ENCODE assay signal across 10 mouse cellular contexts in the genomic region with DNA sequence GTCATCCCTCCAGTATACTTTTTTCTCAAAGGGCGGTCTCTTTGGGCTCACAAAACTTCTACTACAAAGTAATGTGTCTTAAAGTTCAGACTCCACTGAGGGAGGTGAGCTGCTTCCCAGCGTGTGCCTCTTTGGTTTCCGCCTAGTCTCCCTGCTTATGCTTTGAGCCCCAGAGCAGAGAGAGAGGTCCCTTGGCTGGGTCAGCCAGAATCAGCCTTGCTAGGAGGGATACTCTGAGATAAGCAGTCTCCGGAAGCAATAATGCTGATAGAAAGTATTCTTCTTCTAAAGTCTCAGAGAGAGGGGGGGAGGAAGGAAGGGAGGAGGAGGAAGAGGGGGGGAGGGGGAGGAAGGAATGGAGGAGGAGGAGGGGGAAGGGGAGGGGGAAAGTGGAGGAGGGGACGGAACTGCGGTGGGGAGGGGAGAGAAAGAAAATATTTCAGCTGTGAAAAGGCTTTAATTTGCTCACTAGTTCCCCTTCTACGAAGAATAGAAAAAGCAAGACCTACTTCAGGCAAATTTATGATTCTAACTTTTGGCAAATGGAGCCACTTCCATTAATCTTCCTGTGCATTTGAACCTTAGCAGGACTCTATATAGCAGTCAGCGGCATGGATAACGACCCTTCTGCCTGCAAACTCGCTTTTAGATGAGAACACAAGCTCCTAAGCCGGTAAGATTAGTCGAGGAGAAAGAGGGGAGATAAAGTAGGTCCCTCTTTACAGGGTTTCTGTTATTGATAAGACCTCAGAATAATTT.
DNase-seq lines count a peak whose midpoint lies in the region; ATAC-seq and TF ChIP-seq lines count a peak whose summit lies in the region.
"Had no signal": no experiment of that assay in that cellular context is flagged by ENCODE, and none has a peak within 500 bp of the region (broad histone marks: within the 10 kb centered on the region; RNA-seq: fewer than 3 reads in every experiment).

No protein-coding gene starts in this region.

- WGBS in heart, embryonic 15.5 days = 11% methylated on average over 12 of the region's 12 CpGs
- WGBS in heart, adult 2 months = 13% methylated on average over 12 of the region's 12 CpGs
- 9% methylated on average over 12 of the region's 12 CpGs for WGBS in kidney, embryonic 16.5 days

- ATAC-seq in heart, embryonic 15.5 days (replicated peaks; ENCODE audit: insufficient number of reproducible peaks, insufficient read depth, low FRiP score, low read depth) = 0 out of 2 replicates have a peak, but pooled peaks have one; percentile 62
- peak; percentile 78 for ATAC-seq in kidney, embryonic 16.5 days (ENCODE audit: low FRiP score, low TSS enrichment)

- H3K4me1 ChIP-seq in heart, embryonic 15.5 days (replicated peaks) = peaks cover 8% of the 10 kb centered on the region; the same call in 1 of the 2 replicates
- no peaks in the 10 kb centered on the region; the same call in 1 of the 2 replicates for H3K4me1 ChIP-seq in heart, adult 2 months (ENCODE audit: control insufficient read depth, insufficient read depth, low read length)
- peaks cover 8% of the 10 kb centered on the region for H3K4me1 ChIP-seq in kidney, embryonic 16.5 days (ENCODE audit: insufficient read depth, low read length)

- no peak for TF ChIP-seq EP300 in heart, adult 2 months (IDR thresholded peaks at IDR 0.05; ENCODE audit: insufficient read depth, low read depth, low read length)

- no peak for DNase-seq in heart, adult 2 months
- peak; percentile 14 for DNase-seq in embryo, embryonic 9.5 days (ENCODE audit: extremely low spot score)
- DNase-seq in mesoderm, embryonic 11.5 days (ENCODE audit: low read depth, low spot score) = peak; percentile 9
- DNase-seq in left cerebral cortex, postnatal 25 days (ENCODE audit: low spot score in 2 of 2) = no peak
- DNase-seq in gastrocnemius, adult 8-10 months (ENCODE audit: low spot score in 2 of 2) = no peak
- DNase-seq in urinary bladder, adult 18-20 months (ENCODE audit: low spot score in 2 of 2) = no peak
- DNase-seq: adrenal gland, postnatal 14 days had no signal

- no peaks in the 10 kb centered on the region for H3K79me2 ChIP-seq in heart, adult 2 months (replicated peaks; ENCODE audit: control insufficient read depth, insufficient read depth, low read length)

- H3K4me2 ChIP-seq in heart, embryonic 15.5 days = peak overlapping the region; percentile 51
- H3K4me2 ChIP-seq in kidney, embryonic 16.5 days (replicated peaks; ENCODE audit: low read depth, low read length) = peak overlapping the region; percentile 42

- no peak overlapping the region for H3K9ac ChIP-seq in heart, embryonic 15.5 days
- H3K9ac ChIP-seq in heart, adult 2 months (ENCODE audit: low read depth, low read length) = no peak overlapping the region
- peak overlapping the region; percentile 5; the same call in 1 of the 2 replicates for H3K9ac ChIP-seq in kidney, embryonic 16.5 days (replicated peaks; ENCODE audit: low read length)

- H3K36me3 ChIP-seq in heart, embryonic 15.5 days = no peaks in the 10 kb centered on the region
- no peaks in the 10 kb centered on the region for H3K36me3 ChIP-seq in heart, adult 2 months (ENCODE audit: control insufficient read depth, insufficient read depth, low read length)
- H3K36me3 ChIP-seq in kidney, embryonic 16.5 days (ENCODE audit: insufficient read depth, low read length) = no peaks in the 10 kb centered on the region

- no peaks in the 10 kb centered on the region for H3K27me3 ChIP-seq in heart, embryonic 15.5 days
- H3K27me3 ChIP-seq in heart, adult 2 months (ENCODE audit: control insufficient read depth, insufficient read depth, low read length) = no peaks in the 10 kb centered on the region
- no peaks in the 10 kb centered on the region for H3K27me3 ChIP-seq in kidney, embryonic 16.5 days (ENCODE audit: insufficient read depth, low read length)
- H3K27me3 ChIP-seq: CH12.LX had no signal

- H3K4me3 ChIP-seq in heart, embryonic 15.5 days = peak overlapping the region; percentile 31
- no peak overlapping the region for H3K4me3 ChIP-seq in heart, adult 2 months
- H3K4me3 ChIP-seq in kidney, embryonic 16.5 days (ENCODE audit: low read length) = peak overlapping the region; percentile 34

- no peak for TF ChIP-seq POLR2A in heart, adult 2 months (IDR thresholded peaks at IDR 0.05; ENCODE audit: insufficient read depth, low read depth, low read length)

- no peak for TF ChIP-seq CTCF in heart, adult 2 months (IDR thresholded peaks at IDR 0.05)

- 0 out of 2 replicates have a peak overlapping the region, but pooled peaks have one; percentile 15 for H3K27ac ChIP-seq in heart, embryonic 15.5 days
- H3K27ac ChIP-seq in heart, adult 2 months = no peak overlapping the region
- peak overlapping the region; percentile 66 for H3K27ac ChIP-seq in kidney, embryonic 16.5 days (ENCODE audit: low read length)

- no peaks in the 10 kb centered on the region for H3K9me3 ChIP-seq in heart, embryonic 15.5 days (replicated peaks)
- H3K9me3 ChIP-seq in kidney, embryonic 16.5 days (ENCODE audit: low read length) = no peaks in the 10 kb centered on the region

- intact Hi-C loops in heart, adult 2 months (cut with DNase I) = no loop called here
- intact Hi-C loops in left cerebral cortex, postnatal 25 days (cut with DNase I) = no loop called here

Comparison
In these comparisons a context has a peak if more than half of its experiments do, and no peak if none do; other contexts are left out.
1. DNase-seq: peak in embryo, embryonic 9.5 days (single experiment) and mesoderm, embryonic 11.5 days (single experiment); none in heart, adult 2 months (0 of 2), left cerebral cortex, postnatal 25 days (0 of 2), gastrocnemius, adult 8-10 months (0 of 2) and urinary bladder, adult 18-20 months (0 of 2).